Mouse (Mus musculus) naive thymus-derived CD4-positive, alpha-beta T cell, adult 2 months (primary cell): ENCODE data around the gene Hist1h3c.
A peak's percentile ranks its signal among the peaks of the same experiment; 100 is the strongest.
"Not testable (repeated sequence)": the region's sequence is repeated elsewhere in the genome, so short reads cannot be mapped to it uniquely, and the experiment has no call there.

Experiments used
- DNase-seq: peaks from one replicate; pipeline ENCODE4 v3.0.0-alpha.2; 2011; ENCODE audit warnings: low read depth

The Hist1h3c gene

GRCm38 (mm10) chr13:23745381-23746161, at the start of gene Hist1h3c:
Hist1h3c (minus strand) TSS chr13:23745602.
- peak; percentile 94 for DNase-seq

- DNase-seq = peak; percentile 69
Measured at GRCm38 (mm10) chr13:23792520-23792919, 47.1 kb upstream of the Hist1h3c start.

GRCm38 (mm10) chr13:23779025-23779424, 33.6 kb upstream of the Hist1h3c start:
- no peak for DNase-seq

GRCm38 (mm10) chr13:23778339-23778738, 32.9 kb upstream of the Hist1h3c start:
- no peak for DNase-seq

- no peak for DNase-seq
Measured at GRCm38 (mm10) chr13:23772561-23773313, 27.3 kb upstream of the Hist1h3c start.

GRCm38 (mm10) chr13:23769613-23770012, 24.2 kb upstream of the Hist1h3c start, which contains the start of gene Trim38:
Trim38 (plus strand) TSS chr13:23769913.
- not testable (repeated sequence) for DNase-seq

- DNase-seq = no peak
Measured at GRCm38 (mm10) chr13:23768834-23769397, 23.5 kb upstream of the Hist1h3c start.

GRCm38 (mm10) chr13:23766772-23767171, 21.4 kb upstream of the Hist1h3c start:
- no peak for DNase-seq

GRCm38 (mm10) chr13:23765172-23765513, 19.7 kb upstream of the Hist1h3c start:
- peak; percentile 6 for DNase-seq

- DNase-seq = peak; percentile 7
Measured at GRCm38 (mm10) chr13:23764324-23765171, 19.1 kb upstream of the Hist1h3c start.

GRCm38 (mm10) chr13:23763586-23764323, 18.4 kb upstream of the Hist1h3c start, which contains the start of gene Hist1h1a:
Hist1h1a (plus strand) TSS chr13:23763666.
- DNase-seq = peak; percentile 95

- DNase-seq = no peak
Measured at GRCm38 (mm10) chr13:23763242-23763585, 17.8 kb upstream of the Hist1h3c start.

- peak; percentile 92 for DNase-seq
Measured at GRCm38 (mm10) chr13:23761871-23762821, 16.7 kb upstream of the Hist1h3c start, which contains the start of gene Hist1h3a. Hist1h3a (minus strand) TSS chr13:23762386.

- peak; percentile 99 for DNase-seq
Measured at GRCm38 (mm10) chr13:23760972-23761864, 15.8 kb upstream of the Hist1h3c start, which contains the start of gene Hist1h4a. Hist1h4a (minus strand) TSS chr13:23761230.

- peak; percentile 52 for DNase-seq
Measured at GRCm38 (mm10) chr13:23760240-23760971, 15.0 kb upstream of the Hist1h3c start.

GRCm38 (mm10) chr13:23759916-23760239, 14.5 kb upstream of the Hist1h3c start:
- no peak for DNase-seq

GRCm38 (mm10) chr13:23759251-23759771, 13.9 kb upstream of the Hist1h3c start:
- peak; percentile 4 for DNase-seq

- no peak for DNase-seq
Measured at GRCm38 (mm10) chr13:23757921-23758320, 12.5 kb upstream of the Hist1h3c start.
